Mouse (Mus musculus) ES-Bruce4 (cell line): ENCODE results near the gene Sh3d21.

Source experiments
- CTCF ChIP-seq: IDR thresholded peaks from one replicate; pipeline ENCODE4 v1.8.1; 2011; ENCODE audit warnings: low read depth, low read length
- POLR2A ChIP-seq: IDR thresholded peaks from one replicate; pipeline ENCODE4 v1.8.1; 2011; ENCODE audit warnings: low read length; ENCODE audit not compliant: insufficient read depth

- TF ChIP-seq CTCF: no peak
- TF ChIP-seq POLR2A: no peak
Observed at GRCm38 (mm10) chr4:126150949-126151320, 12.4 kb downstream of the Sh3d21 start.
